Mouse (Mus musculus) natural killer cell, adult 2 months (primary cell): ENCODE results near the gene Cmpk2.
"Not testable (repeated sequence)": the region's sequence is repeated elsewhere in the genome, so short reads cannot be mapped to it uniquely, and the experiment has no call there.

ENCODE experiments used
- DNase-seq, 2 experiments: peaks; one replicate each; pipeline ENCODE4 v3.0.0; 2022; ENCODE audit warnings: low spot score in 2 of 2

Gene Cmpk2

DNA sequence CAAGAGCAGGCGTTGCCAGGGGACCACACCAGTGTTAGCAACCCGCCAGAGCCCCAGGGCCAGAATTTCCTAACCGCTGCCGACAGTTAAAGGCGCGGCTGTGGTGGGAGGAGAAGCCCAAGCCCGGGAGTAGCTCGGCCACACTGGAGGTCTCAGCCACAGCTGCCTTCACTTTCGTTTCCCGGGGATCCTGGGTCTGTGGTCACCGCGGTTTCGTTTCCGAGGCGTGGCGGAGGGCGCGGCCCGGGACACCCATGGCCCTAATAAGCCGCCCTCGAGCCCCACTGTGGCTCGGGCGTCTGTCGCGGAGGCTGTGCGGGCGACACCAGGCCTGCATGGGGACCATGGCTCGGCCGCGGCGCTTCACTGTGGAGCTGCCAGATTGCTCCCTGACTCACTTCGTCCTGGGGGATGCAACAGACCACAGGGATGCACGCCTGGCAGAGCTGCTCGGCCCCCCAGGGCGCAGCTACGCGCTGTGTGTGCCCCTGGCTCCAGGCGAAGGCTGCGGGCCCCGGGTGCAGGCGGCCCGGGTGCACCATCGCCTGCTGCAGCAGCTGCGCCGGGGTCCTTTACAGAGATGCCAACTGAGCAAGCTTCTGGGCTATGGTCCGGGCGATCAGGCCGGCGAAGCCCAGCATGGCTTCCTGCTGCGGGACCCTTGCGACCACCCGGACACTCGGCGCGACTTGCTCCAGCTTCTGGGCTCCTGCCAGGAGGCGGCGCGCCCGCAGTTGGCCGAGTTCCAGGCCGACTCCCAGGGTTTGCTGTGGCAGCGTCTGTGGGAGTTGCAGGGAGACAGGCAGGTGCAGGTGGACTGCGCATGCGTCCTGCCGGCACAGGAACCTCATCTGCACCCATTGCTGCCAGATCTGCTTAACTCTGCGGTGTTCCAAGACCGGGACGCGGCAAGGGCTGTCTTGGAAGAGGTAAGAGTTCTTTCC is at the start of gene Cmpk2:
Gene Cmpk2 (plus strand): TSS at position 107 of the 944 bp plus-strand sequence.
- DNase-seq = peak; percentile 80 to 82

GRCm38 (mm10) chr12:26424841-26425240 is 44.2 kb upstream of the Cmpk2 start:
- DNase-seq = peak in 1 of 2 experiments; percentile 21

DNA sequence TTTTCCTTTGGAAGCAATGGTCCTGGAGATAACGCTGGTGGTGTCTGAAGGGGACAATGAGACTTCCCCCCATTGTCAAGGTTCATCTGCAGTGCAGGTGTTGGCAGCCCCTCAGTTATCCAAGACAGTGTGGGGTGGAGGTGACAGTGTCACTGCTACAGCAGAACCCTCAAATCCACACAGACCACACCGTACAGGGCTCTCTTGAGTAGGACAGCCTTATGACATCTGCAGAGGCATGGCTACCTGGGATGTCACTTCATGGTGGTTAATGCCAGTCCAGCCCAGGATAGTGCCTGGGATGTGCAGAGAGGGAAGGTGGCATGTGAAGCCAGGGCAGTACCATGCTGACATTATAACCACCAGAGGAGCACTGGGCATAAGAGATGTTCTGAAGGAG is 40.2 kb upstream of the Cmpk2 start:
- DNase-seq = not testable (repeated sequence)

DNA sequence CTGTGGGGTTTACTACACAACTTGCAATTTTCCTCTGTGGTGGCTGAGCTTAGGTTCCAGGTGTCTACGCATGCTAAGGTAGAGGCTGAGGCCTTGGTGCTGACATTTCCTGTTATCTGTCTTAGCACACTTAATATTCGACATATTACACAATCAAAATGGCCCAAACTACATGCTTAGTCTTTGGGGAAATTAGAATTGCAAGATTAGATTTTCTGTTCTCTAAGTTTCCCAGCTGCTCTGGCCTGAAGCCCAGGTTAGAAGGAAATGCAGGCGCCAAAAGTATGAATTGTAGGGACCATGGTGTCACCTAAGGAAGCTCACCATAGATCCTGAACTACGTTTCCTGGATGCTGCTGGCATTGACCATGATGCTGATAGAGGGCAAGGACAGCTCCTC is 32.7 kb upstream of the Cmpk2 start:
- no peak for DNase-seq

GRCm38 (mm10) chr12:26437950-26438349 is 31.1 kb upstream of the Cmpk2 start:
- DNase-seq = no peak

DNA sequence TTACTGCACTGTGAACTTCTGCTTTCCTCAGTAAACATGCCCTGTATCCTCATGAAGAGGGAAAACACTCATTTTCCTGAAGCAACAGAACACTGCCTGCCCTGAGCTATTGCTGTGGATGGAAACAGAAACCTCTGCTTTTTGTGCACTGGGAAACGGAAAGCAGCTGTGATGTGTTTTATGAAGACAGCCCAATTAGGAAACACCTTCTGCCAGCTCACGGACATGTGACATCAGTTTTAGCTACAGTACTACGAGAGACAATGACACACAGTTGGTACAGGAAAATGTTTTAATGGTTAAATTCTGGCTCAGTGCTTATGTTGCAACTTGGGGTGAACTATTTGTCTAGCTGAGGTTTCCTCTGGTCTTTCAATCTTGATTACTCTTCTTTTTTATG is 29.6 kb upstream of the Cmpk2 start:
- DNase-seq = no peak

- peak in 1 of 2 experiments; percentile 45 for DNase-seq
Observed at GRCm38 (mm10) chr12:26444054-26444453, 24.9 kb upstream of the Cmpk2 start.

DNA sequence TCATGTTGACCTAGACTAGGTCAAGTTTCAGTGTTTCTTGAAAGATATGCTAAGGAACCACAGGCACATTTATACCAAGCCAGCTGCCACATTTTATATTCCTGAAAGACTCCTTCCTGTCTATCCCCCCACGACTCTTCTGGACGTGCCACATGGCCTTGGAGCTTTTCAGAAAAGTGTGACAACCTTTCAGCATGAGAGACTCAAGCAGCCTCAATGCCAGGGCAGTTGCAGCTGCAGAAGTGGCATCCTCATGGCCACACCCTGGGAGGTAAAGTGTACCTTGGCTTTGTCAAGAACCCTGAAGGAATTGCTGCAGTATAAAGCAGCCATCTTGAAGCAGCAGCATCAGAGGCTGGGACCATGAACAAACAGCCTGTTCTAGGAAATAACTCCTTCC is 24.5 kb upstream of the Cmpk2 start:
- no peak for DNase-seq

- no peak for DNase-seq
Observed at GRCm38 (mm10) chr12:26446377-26447045, 22.5 kb upstream of the Cmpk2 start.

DNA sequence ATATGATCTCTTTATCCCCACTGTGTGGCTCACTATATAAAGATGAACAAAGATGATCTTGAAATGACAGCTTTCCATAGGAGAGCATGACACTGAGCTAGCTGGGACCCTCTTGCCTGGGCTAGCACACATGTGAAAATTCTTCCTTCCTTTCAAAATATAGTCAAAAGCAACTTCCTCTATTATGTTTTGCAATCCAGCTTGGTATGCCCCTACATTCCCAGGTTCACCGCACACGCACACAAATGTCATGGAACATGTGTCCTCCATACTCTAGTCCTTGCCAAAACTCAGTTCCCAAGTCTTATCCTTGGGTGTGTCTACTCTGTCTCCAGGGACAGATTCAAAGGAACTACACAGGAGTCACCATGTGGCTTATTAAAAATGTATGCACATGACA is 19.5 kb upstream of the Cmpk2 start:
- no peak for DNase-seq

DNA sequence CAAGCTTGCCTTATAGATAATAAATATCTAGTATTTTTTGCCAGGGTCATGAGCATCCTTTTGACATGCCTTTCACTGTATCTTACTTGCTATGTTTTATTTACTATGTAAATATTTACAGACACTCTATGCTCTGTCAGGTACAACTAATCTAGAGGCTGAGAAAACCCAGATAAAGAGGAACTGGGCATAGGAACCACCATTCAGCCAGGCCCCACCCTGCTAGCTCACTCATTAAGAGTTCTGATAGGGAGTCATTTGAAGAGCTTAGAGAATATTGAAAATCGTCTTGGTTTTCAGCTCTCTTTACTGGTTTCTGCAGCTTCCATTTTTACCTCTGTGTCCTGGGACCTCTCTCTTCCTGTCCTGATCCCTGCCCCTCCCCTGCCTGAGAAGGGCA is 17.9 kb upstream of the Cmpk2 start:
- no peak for DNase-seq

- DNase-seq = no peak
Observed at GRCm38 (mm10) chr12:26452951-26453350, 16.1 kb upstream of the Cmpk2 start.

- DNase-seq = no peak
Observed at GRCm38 (mm10) chr12:26454682-26455081, 14.3 kb upstream of the Cmpk2 start.

DNA sequence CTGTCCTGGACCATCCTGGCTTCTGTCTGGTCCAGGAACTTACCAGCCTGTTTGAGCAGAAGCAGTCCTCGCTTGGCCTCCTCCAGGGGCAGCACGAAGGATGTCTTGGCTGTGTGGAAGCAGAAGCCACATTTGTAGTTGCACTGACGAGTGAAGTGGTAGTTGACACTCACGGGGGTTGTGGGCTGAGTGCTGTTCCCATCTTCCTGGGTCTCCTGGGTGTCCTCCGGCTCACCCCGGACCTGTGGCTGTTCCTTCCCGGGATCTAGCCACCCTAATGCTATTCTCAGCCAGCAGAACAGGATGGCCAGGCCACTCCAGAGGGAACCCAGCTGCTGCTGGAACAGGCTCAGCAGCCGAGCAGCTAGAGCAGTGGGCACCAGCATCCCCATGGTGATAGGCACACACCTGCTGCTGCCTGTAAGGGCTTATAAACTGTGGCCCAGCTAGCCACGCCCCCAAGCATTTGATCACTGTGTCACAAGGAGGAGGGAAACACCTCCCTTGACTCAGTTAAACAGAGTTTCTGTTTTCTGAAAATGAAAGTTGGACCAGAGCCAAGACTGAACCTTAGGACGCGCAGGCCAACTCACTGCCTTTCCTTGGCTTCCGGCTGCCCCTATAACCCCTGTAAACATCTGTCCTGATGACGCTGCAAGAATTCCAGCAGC is 12.8 kb upstream of the Cmpk2 start, which contains the start of gene Rsad2:
Gene Rsad2 (minus strand): TSS at position 425 of the 671 bp plus-strand sequence.
- DNase-seq = peak; percentile 74 to 83

DNA sequence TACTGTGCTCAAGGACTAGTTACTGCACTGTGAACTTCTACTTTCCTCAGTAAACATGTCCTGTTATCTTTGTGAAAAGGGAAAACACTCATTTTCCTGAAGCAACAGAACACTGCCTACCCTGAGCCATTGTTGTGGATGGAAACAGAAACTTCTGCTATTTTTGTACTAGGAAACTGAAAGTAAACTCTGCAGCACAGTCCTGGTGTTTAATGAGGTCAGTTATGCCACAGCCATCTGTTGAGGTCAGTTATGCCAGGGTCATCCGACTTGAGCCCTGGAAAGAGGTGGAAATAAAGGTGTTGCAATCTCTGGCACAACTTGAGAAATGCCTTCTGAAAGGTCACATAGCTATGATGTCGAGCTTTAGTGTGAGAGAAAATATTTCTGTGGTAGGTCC is 8.9 kb upstream of the Cmpk2 start:
- peak in 1 of 2 experiments; percentile 13 for DNase-seq

DNA sequence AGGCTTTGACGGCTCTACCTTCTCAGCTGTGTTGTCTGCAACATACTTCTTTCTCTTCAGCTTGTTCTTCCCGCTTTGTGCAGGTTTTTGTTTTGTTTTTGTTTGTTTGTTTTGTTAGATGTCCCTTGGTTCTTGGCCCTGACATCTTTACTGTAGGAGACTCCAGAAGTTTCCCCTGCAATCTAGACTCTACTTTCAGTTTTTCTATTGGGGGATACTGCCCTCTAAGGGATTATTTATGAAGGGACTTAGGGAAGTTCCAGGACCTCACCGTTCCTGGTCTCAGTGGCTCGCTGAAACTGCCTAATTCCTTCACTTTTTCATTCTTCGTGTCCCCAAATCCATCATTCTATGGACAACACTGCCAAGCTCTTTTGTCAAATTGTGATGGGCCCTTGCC is 3.4 kb upstream of the Cmpk2 start:
- no peak for DNase-seq

GRCm38 (mm10) chr12:26470042-26470409 is 1.0 kb downstream of the Cmpk2 start:
- DNase-seq = no peak

GRCm38 (mm10) chr12:26471376-26471775 is 2.4 kb downstream of the Cmpk2 start:
- no peak for DNase-seq

DNA sequence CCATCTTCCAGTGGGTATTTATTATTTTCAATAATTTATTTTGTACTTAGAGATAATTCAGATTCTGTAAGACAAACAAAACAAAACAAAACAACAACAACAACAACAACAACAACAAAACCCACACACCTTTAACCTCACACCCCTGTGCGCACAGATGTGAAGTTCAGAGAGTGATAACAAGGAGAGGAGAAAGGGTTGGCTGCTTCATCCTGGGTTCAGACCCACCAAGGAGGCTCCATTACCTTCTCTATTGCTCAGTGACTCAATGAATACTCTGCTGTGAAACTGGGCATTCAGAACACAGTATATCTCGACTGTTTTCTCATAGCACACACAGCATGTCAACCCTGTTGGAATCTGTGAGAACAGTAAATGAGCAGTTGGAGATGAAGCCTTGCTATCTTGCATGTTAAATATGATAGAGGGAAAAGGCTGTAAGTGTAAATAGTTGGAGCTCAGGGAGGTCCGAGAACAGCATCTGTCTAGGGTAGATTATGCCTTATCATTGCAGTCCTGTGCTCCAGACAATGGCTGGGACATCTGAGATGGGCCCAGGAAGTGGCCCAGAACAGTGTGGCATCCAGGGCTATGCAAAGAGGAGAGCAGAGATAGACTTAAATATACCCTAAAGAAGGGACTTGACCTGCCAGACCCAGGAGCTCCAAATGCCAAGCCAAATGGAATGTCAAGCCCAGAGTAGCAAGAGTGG is 3.9 kb downstream of the Cmpk2 start:
- no peak for DNase-seq

DNA sequence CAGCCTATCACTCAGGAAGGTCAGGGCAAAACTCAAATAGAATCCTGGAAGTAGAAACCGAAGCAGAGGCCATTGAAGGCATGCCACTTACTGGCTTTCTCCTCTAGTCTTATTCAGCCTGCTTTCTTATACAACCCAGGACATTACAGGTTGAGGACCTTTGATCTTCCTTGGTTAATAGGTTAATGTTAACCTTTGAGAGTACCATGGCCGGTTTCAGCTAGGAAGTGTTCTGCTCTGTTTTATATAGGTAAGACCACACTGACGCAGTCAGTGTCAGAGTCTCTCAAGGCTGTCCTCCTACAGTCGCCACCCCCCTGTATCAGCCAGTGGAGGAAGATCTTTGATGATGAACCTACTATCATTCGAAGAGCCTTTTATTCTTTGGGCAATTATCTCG is 4.7 kb downstream of the Cmpk2 start:
- DNase-seq = no peak

GRCm38 (mm10) chr12:26477198-26477597 is 8.2 kb downstream of the Cmpk2 start:
- no peak for DNase-seq
